Mouse (Mus musculus) CD4-positive, CD25-positive, alpha-beta regulatory T cell, adult 2 months (primary cell): ENCODE measurements at regions not wholly inside any gene's neighbourhood (a gene's known extent, or its start where the extent isn't known, plus 50 kb on each side); places are given as distances from the start of the nearest gene placed in this dataset.

Experiments
- DNase-seq: peaks from one replicate; pipeline ENCODE4 v3.0.0-alpha.2; 2012; ENCODE audit warnings: low read depth, low spot score

- no peak for DNase-seq
Measured at GRCm38 (mm10) chr12:16189441-16189840, 372.7 kb upstream of the Trib2 start.

- peak; percentile 42 for DNase-seq
Measured at GRCm38 (mm10) chr12:16185976-16186515, 369.3 kb upstream of the Trib2 start.

DNA sequence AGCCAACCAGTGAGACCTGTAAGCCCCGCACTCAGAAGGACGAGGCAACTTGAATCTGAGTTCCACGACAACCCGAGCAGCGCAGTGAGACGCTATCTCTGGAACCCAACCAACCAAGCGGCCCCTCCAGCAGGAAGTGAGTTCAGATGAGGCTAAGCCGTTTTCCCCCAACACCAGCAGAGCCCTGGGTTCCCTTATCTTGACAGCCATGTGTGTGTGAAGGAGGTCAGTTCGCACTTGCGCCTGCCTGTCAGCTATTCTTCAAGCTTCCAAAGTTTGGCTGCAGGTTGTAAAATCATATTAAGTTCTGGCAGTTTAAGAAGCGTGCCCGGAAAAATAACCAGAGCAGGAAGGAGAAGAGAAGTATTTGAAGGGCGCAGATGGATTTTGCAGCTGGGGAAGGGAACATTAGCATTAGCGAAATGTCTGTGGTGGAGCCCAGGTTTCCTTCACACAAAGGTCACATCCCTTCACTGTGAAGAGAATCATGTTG, 368.8 kb upstream of the Trib2 start:
- DNase-seq = peak; percentile 70

- DNase-seq = no peak
Measured at GRCm38 (mm10) chr12:16183055-16183454, 366.3 kb upstream of the Trib2 start.

- DNase-seq = no peak
Measured at GRCm38 (mm10) chr12:16181599-16181998, 364.9 kb upstream of the Trib2 start.

DNA sequence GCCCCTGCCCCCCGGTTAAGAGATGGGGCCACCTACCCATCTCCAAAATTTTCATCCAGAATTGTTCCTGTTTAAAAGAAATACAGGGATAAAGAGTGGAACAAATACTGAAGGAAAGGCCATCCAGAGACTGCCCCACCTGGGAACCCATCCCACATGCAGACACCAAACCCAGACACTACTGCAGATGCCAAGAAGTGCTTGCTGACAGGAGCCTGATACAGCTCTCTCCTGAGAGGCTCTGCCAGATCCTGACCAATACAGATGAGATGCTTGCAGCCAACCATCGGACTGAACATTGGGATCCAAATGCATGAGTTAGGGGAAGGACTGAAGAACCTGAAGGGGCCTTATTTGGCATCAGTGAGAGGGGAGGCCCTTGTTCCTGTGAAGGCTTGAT, 363.2 kb upstream of the Trib2 start:
- DNase-seq = no peak

DNA sequence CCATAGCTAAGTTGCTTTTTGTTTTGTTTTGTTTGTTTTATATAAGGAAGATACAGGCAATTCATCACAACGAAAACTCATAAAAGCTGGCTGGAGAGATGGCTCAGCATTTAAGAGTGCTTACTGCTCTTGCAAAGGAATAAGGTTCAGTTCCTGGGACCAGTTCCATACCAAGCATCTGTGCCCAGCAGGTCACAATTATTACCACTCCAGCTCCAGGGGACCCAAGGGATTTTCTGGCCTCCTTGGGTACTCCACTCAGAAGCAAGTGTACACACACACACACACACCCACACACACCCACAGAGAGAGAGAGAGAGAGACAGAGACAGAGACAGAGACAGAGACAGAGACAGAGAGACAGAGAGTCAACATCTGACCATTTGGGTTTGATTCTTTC, 359.6 kb upstream of the Trib2 start:
- no peak for DNase-seq

DNA sequence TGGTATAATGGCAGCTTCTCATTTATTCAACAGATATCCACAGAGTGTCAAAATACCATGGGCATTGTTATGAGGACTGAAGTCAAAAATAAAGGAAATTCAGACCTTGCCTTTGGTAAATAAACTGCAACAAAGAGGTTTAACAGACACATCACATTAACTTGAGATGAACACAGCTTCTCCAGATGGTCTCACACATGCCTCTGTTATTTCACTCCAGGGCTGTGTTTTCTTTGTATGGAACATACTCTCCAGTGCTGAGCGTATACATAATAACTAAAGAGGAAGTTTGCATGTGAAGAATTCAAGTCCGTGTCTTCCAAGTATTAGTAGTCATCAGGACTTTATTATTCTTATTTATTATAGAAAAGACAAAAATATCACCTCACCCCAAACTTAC, 355.5 kb upstream of the Trib2 start:
- no peak for DNase-seq

DNA sequence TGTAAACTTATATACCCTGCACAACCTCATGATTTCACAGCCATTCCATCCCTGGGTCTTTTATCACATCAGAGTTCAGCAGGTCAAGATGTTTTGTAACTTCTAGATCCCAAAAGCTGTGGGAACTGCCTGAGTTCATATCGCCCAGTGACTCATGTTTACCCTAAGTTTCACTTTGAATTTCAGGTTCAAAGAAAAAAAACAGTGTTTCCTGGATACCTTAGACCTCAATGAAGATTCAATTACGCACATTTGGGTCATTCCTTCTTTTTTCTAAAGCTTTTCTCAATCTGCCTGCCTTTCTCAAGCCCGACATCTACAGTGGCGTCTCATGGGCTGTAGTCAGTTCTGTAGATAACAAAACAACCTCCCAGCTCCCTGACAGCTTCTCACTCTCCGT, 354.9 kb upstream of the Trib2 start:
- DNase-seq = peak; percentile 62

- DNase-seq = peak; percentile 86
Measured at GRCm38 (mm10) chr12:16169781-16170535, 353.2 kb upstream of the Trib2 start.

GRCm38 (mm10) chr12:16167793-16168343, 351.1 kb upstream of the Trib2 start:
- DNase-seq = no peak

DNA sequence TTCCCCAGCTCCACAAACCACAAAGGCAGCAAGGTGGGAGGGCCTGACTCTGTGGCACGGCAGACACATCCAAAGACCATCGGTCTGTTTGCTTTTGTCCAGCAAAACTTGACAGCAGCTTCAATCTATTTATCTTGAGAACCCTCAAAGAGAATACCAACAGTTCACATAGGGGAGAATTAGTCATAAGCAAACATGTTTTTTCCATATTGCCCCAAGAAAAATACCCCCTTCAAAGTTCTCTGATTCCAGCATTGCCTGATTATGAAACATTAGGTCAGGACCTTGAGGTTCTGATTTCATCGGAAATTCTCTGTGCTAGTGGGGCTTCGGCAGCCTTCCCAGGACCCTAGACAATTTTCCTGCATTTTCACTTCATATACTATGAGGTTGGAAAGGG, 348.4 kb upstream of the Trib2 start:
- DNase-seq = no peak

DNA sequence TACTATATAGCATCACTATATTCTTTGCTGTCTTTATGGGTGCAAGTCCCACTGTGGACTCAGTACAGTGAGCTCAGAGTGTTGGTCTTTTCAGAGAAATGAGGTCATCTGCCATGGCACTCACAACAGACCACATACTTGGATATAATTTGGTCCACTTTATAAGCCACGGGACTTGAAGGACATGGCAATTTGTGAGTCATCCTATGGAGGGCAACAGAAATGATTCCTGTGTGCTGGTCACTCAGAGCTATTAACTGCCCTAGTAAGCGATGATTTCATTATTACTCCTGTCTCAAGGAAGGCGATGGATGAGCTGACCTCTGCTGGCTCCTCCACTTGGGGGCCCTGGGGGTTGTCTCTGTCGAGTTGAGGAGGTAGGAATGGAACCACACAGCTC, 345.2 kb upstream of the Trib2 start:
- no peak for DNase-seq

DNA sequence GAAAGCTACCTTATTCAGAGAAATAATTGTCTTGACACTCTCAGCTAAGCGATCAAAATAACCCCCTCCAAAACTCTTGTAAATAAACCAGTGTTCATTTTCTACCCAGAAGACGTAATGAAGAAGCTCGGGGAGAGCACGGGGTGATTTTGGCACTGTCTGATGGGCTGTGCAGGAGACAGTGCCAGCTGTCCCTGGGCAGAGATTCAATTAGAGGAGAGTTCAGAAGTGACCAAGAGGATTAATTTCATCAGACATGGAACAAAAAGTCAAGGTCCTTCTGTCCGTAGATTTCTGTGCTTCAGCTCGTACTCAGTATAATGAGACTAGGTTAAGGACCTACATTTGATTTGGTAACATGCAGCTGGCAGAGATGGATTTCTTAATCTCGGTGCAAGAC, 341.2 kb upstream of the Trib2 start:
- no peak for DNase-seq

DNA sequence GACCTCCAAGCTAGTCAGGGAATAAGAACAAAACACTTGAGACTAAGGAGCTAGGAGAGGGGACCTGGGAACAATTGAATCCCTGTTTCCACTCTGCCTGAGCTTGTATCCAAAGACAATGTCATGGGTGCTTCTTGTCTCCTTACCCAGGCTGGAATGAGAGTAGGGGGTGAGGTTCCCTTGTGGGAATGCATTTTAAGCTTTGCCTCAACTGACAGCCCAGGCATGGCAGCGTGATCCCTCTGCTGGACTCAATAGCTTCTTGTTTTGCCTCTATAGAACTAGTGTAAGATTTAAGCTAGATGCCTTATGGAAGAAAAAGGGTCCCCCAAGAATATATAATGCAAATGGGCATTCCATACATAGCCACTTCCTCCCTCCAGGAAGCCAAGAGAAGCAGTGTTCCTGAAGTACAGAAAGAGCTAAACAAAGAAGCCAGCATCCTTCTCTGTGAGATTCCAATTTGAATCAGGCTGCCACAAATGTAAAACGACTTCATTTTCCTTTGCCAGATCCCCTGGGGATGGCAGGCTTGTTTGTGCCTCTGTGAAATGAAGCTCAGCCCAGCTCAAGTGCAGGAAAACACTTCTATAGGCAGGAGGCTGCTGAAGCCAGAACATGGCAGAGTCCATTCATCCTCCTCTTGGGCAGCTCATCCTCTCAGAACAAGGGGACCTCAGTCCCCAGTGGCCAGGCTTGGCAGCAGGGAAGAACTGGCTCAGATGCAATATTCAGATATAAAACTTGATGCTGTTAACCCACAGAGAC, 339.3 kb upstream of the Trib2 start:
- no peak for DNase-seq

DNA sequence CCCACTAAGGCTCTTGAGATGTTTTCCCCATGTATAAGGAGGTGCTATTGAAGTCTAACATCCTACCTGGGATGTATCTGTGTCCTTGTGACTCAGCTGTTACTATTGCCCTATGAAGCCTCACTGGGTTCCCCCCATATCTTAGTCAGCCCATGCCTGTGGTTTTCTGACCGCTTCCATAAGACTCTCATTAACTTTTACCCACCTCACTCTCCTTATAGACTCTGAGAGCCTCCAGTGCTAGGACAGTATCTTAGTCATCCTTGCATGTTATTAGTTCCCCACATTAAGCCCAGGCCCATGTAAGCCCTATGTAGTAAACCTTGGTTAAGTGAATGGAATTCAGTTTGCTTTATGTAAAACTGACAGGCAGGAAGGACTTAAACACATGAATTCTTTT, 337.5 kb upstream of the Trib2 start:
- DNase-seq = no peak

DNA sequence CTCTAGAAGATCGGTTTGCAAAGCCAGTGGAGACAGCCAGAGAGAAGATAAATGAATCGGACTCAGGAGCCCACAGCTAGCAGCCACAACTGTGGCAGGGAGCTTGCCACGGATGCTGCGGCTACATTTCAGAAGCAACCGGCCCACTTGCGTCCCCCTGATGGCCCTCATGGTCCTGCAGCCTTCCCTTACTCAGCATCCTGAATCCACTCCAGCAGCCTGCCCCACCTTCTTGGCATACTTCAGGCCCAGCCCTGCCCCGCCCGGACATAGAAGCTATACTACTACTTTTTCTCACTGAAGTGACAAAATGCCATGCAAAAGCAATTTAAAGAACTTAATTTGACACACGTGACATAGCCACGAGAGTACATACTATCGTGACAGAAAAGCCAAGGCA, 335.4 kb upstream of the Trib2 start:
- DNase-seq = no peak

DNA sequence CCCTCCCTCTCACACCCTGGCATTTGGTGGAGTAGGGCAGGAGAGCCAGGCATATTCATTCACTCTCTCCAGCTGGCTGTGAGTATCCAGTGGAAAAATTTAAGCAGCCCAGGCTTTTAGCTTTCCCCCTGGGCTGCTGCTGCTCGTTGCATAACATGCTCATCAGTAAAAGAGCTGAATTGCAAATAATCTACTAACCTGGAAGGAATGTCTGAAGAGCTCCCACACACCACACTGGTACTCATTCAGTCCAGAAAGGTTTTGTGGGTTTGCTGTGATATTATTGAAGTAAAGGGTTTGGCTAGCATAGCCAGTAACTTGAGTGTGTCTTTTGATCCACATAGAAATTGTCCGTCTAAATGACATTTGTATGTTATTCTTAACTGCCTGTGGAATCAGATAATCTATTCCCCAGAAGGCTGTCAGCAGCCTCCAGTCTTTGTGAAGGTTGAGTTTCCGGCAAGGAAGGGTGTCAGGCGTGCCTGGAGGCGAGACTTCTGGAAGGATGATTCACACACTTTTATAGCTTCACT, 334.5 kb upstream of the Trib2 start:
- DNase-seq = no peak

DNA sequence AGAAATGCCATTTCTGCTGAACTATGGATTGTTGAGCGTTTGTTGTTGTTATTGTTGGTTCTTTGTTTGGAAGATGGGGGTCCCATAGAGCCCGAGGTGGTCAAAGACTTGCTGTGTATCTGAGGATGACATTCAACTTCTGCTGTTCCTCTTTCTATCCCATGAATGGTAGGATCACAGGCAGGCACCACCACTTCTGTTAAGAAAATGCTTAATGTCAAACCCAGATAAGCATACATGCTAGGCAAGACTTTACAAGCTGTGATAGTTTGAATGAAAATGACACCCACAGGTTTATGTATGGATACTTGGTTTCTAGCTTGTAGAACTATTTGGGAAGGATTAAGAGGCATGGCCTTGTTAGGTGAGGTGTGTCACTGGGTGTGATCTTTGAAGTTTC, 330.2 kb upstream of the Trib2 start:
- no peak for DNase-seq

DNA sequence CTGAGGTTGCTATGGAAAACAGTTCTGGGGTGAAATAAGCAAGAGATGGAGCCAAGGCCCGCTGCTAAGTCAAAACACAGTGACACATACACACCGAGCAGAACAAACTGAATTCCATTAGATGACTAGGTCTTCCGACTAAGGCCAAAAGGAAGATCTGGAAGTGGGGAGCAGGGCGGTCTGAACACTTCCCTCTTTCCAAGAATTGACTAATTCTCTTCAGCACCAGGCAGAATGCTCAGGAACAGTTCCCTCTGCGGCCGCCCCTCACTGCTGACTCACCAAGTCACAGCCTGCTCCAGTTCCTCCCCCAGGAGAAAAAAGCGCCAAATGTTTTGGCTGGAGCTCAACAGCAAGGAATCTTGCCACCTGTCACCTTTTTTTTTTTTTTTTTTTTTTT, 328.9 kb upstream of the Trib2 start:
- no peak for DNase-seq

DNA sequence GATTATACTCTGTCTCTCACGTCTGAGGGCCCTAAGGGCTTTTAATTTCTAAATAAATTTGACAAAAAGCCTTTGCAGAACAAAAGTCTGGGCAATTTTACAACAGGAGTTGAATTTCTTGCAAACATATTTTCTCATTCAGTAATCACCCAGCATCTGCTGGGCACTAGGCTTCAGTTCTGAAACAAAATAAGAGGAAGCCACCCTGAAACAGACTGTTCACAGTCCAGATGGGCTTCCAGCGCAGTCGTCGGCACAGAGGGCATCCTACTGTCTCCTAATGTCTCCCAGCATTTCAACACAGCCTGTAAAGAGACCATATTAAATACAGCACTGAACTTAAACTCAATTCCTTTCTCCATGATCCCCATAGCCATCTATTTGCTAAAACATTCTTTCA, 324.5 kb upstream of the Trib2 start:
- no peak for DNase-seq

DNA sequence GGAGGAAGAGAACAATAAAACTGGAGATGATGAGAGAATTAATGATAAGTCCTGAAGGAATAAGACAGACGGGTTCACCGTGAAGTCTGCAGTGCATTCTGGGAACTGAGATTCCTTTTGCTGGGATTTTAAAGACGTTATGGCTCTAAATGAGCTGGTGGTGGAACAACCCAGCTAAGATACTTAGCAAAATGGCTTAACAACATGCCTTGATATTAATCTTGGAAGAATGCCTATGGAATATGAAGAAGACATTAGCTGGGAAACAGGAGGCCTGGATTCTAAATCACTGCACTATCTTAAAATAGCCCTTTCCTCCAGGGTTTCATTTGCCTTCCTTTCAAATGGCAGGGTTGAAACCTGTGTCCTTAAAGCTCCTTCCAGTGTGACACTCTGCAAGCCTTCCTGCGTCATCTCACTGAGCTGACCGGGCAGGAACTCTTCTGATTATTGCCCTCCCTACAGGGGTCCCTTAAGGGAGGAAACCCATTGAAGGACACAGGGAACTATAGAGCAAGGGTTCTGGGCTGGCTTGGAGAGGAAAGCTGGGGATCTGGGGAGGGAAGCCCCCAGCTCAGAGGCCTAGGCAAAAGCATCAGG, 323.9 kb upstream of the Trib2 start:
- no peak for DNase-seq
